Mouse (Mus musculus): ENCODE data around the gene Exoc6. TPM values are rescaled to one million over a fixed set of nuclear protein-coding genes. Genes with fewer than 3 reads are reported as not detected.

The Exoc6 gene
- total RNA-seq, 4 experiments from 2014 or later, result 53.9 to 59.3 (median 55.6) TPM

DNA sequence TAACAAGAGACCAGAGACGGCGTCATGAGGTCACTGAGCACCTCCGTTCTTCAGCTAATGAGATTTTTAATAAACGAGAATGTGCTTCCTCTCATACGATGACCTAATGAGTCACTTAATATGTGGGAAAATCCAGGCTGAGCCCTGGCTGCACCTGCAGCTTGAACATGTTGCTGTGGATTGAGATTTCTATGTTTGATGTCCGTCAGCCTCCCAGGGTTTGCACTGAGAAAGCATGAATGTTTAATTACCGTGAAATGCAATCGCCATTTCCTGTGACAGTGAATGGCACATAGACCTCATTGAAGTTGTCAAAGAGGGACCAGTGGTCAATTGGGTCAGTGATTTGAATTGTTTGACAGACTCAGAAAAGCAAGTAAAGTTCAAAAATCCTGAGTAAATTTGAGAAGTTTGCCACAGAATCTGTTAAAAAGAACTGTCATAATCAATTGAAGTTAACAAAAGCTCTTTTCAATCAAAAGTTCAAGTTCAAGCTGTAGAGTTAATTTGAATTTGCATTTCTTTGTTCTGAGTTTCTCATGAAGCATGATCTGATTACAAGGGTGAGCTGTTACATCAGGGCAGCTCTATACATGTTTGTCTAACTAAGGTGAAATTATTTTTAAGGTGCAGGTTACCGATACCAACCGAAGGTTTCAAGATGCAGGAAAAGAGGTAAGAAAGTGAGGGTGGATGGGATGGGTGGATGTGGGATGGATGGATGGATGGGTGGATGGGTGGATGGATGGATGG, 20.9 kb downstream of the Exoc6 start:
- DNase-seq (ENCODE audit: low spot score in 2 of 2), result no peak

DNA sequence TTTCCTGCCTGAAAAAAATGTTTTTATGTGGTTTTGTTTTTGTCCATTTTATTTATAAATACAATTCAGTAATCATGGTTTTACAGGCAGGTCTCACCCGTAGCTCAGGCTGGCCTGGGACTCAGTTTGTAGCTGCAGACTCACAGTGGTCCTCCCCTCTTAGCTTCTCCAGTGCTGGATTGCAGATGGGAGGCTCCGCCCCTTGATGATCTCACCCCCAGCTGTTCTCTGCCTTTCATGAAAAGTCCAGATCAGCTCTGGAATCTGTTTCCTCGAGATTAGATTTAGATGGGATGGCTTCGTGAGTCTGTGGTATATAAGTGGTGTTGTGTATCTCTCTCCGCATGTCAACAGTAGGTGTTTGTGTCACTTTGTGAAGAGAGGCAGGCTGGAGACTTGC, 24.6 kb downstream of the Exoc6 start:
- no peak for DNase-seq (ENCODE audit: low spot score in 2 of 2)

GRCm38 (mm10) chr19:37579607-37580006, 29.4 kb downstream of the Exoc6 start:
- no peak for DNase-seq (ENCODE audit: low spot score in 2 of 2)

- no peak for DNase-seq (ENCODE audit: low spot score in 2 of 2)
Measured at GRCm38 (mm10) chr19:37580438-37580837, 30.2 kb downstream of the Exoc6 start.

- no peak for DNase-seq (ENCODE audit: low spot score in 2 of 2)
Measured at GRCm38 (mm10) chr19:37585210-37585609, 35.0 kb downstream of the Exoc6 start.

DNA sequence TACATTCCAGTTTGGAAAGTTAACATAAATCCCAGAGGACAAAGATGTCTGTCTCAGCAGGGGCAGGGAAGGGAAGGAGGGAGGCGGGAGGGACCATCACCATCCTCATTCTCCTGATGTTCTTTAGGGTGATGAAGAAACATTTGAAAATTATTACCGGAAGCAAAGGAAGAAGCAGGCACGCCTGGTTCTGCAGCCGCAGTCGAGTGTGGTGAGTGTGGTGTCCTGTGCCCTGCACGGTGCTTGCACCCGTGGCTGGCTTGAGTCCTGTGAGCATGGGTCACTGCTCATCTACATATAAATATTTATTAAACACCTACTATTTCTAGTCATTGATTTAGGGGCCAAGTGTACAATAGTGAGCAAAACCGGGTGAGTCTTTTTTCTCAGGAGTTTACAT, 35.5 kb downstream of the Exoc6 start:
- DNase-seq (ENCODE audit: low spot score in 2 of 2), result no peak

DNA sequence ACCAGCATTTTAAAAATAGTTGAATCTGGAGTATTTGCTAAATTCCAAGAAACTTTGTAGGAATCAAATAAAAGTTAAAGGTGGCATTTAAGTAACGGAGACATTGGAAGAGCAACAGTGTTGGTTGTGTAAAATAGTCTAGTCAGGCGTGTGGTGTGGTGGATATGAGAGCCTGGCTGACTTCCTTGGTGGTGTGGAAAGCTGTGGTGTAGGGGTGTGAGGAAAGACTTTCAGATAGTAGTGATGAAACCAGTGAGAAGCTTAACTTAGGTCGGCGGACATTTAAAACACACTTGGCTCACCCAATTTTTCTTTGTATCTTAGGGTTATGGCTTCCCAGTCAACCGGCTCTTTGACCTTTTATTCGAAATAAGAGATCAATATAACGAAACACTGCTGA, 40.3 kb downstream of the Exoc6 start:
- DNase-seq (ENCODE audit: low spot score in 2 of 2), result no peak

DNA sequence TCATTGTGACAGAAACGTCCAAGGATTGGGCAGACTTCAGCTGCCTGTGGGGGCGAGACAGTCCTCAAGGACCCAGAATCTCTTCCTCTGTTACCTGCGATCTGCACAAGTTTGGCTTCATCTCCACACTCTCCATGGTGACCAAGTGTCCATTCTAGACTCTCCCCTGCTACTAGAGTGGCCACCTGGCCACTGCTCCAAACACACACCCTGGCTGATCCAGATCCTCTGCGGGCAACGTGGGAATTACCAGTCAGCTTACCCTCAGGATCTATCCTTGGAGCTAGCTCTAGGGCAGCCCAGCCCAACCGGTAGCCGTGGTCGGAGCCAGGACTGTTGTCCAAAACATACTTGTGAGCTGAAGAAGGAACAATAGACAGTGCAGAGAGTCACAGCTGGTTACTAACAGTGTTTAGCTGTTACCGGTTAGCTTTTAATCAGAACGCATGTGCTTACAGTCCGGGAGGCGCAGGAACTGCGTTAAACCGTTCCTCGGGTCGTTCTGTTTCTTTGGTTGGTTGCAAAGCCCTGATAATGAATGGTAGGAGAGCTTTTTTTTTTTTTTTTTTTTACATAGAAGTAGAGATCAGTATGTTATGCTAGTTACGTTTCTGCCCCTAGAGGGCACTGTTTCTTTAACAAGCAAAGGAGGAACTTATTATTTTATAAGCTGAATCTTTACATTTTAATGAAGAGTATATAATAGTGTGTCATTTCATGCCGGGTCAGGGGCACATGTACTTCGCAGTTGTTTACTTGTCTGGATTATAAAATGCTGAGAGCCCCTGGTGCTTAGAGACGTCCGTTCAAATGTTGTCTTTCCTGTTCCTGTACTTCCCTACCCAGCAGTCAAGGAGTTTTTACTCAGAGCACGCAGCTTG, 52.0 kb downstream of the Exoc6 start:
- no peak for DNase-seq (ENCODE audit: low spot score in 2 of 2)

DNA sequence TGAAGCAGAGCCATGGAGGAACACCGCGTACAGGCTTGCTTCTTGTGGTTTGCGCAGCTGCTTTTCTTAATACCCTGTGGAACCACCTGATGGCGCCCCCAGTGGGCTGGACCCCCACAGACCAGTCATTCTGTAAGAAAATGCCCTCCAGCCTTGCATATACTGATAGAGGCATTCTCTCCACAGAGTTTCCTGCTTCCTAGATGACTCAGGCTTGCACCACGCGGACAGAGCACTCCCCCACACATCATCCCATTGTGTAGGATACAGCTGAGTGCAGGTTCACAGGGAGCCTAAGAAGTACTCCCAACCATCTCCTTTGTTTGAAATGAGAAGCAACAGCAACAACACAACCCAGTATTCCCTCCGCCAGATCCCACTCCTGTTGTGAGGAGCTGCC, 59.8 kb downstream of the Exoc6 start:
- DNase-seq (ENCODE audit: low spot score in 2 of 2), result no peak

DNA sequence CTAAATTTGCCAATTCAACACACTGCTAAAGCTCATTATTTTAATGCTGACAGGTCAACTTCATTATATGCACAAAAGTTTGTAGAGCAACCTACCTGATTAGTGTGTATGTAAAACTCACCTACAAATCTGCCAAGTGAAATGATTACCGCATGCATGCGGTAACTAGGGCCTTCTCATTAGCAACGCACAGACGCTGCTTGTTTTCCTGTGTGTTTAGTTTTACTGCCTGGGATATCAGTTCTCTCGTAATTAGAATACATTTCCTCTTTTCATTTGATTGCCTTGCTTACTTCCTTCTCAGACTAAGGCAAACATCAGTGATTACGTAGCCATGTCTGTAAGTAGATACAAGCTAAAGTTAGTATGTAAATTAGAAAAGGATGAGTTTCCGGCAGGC, 62.7 kb downstream of the Exoc6 start:
- no peak for DNase-seq (ENCODE audit: low spot score in 2 of 2)

DNA sequence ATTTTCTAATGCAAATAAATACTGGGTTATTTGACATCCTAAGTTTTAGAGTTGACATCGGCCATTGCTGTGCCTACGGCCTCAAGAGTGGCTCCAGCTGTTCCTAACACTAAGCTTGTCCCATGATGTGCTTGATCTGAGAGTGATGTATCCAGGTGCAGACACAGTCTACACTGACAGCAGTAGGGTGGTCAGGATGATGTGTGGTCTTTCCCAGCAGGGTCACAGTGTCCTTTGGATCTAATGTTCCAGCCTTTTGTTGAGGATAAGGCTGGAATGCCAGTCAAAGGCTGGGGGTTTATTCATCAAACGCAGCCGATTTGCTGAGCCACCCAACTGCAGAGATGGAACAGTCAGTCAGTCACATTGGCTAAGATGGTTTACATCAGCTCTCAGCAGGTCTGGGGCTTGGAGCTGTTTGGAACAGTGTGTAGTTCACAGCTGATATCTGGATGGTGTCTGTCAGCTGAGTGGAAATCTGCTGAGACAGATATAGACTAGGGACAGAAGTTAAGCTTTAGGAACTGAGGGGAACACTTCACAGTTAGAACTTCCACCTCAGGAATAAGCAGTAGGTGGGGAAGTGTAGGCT, 64.9 kb downstream of the Exoc6 start:
- DNase-seq (ENCODE audit: low spot score in 2 of 2), result no peak

GRCm38 (mm10) chr19:37647994-37648393, 97.8 kb downstream of the Exoc6 start:
- DNase-seq (ENCODE audit: low spot score in 2 of 2), result no peak

- no peak for DNase-seq (ENCODE audit: low spot score in 2 of 2)
Measured at GRCm38 (mm10) chr19:37650526-37650925, 100.3 kb downstream of the Exoc6 start.

GRCm38 (mm10) chr19:37654012-37654411, 103.8 kb downstream of the Exoc6 start:
- no peak for DNase-seq (ENCODE audit: low spot score in 2 of 2)

GRCm38 (mm10) chr19:37656441-37656840, 106.2 kb downstream of the Exoc6 start:
- no peak for DNase-seq (ENCODE audit: low spot score in 2 of 2)

- DNase-seq (ENCODE audit: low spot score in 2 of 2), result no peak
Measured at GRCm38 (mm10) chr19:37665256-37665655, 115.0 kb downstream of the Exoc6 start.

GRCm38 (mm10) chr19:37667855-37668594, 117.8 kb downstream of the Exoc6 start:
- DNase-seq (ENCODE audit: low spot score in 2 of 2), result no peak

GRCm38 (mm10) chr19:37668657-37669056, 118.4 kb downstream of the Exoc6 start:
- no peak for DNase-seq (ENCODE audit: low spot score in 2 of 2)

GRCm38 (mm10) chr19:37669486-37669885, 119.3 kb downstream of the Exoc6 start:
- no peak for DNase-seq (ENCODE audit: low spot score in 2 of 2)

- DNase-seq (ENCODE audit: low spot score in 2 of 2), result no peak
Measured at GRCm38 (mm10) chr19:37673393-37673792, 123.2 kb downstream of the Exoc6 start.

DNA sequence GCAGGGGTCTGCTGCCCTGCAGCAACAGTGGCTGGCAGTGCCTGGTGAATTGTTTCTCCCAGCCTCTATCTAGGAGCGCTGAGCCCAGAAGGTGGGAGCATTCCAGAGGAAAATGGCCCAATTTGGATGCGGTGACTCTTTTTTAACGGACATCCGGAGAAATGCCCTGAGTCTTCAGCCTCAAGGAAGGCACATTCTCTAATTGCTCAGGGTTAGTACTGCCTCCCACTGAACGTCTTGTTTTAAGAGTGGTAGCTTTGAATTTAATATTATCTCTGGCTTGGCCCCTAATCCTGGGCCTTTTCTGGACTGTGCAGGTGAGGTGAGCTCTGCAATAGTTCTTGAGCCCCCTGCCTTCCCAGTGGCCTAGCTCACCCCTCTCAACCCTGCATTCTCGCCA, 135.1 kb downstream of the Exoc6 start, which contains the start of gene Cyp26c1:
TSS of gene Cyp26c1 (plus strand) at position 301 of the 400 bp plus-strand sequence.
- no peak for DNase-seq (ENCODE audit: low spot score in 2 of 2)

Measured in gastrocnemius, adult 8-10 months (tissue).